Mouse (Mus musculus): Measurements from ENCODE around the gene Dspp.

Dspp gene

DNA sequence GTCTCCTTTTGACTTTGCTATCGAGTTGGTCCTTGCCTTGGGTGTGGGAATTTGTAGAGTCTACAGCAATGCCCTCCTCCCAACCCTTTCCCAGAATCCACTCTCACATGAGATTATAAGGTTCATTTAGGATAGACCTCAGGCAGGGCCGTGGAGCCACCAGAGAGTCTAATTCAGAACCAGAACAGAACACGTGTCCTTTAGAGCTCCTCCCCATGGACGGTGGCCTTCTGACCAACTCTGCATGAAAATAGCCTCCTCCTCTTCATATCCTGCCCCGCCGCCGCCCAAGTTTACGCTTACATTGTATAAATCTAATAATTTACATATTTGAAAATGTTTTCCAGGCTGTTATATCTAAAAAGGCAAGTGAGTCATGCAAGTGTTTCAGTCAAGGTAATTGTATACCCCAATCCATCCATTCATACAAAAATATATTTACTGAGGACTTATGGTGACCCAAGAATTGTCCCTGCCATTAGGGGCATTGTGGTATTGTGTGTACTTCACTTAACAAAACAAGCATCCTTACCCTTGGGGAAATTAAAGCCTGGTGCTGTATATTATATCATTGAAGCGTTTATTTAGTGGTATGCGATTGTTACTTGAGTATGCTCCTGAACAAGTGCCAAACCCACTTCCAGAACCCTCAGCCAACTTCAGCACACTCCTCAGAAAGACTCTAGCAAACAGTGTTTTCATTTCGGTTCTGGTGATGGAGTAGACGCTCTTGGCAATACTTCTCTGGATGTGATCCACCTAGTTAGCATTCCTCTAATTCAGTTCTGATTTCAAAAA lies 30.8 kb downstream of the Dspp start:
- DNase-seq, result no peak

DNA sequence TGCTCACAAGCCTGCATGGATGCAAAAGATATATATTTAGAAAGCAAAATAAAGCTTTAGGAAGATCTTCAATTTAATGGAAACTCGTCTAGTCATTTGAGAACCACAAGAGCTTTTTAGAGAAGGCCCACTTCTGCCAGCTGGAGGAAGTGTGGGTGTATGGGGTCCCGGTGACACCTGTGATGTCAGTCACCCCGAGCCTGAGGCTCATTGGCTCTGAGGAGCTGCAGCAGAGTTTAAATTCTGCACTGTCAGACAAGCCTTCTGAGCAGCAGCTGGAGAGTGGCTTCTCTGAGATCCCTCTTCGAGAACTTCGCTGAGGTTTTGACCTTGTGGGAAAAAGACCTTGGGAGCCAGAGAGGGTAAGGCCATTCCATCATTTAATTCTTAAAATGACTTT lies 31.8 kb downstream of the Dspp start, which contains the start of gene Dmp1:
TSS of gene Dmp1 (plus strand) at position 263 of the 400 bp plus-strand sequence.
- no peak for DNase-seq

DNA sequence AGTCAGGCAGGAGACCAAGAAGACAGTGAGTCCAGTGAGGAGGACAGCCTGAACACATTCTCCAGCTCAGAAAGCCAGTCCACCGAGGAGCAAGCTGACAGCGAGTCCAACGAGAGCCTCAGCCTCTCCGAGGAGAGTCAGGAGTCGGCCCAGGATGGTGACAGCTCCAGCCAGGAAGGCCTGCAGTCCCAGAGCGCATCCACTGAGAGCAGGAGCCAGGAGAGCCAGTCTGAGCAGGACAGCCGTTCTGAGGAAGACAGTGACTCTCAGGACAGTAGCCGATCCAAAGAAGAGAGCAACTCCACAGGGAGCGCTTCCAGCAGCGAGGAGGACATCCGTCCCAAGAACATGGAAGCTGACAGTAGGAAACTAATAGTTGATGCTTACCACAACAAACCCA lies 42.0 kb downstream of the Dspp start:
- DNase-seq, result no peak

DNA sequence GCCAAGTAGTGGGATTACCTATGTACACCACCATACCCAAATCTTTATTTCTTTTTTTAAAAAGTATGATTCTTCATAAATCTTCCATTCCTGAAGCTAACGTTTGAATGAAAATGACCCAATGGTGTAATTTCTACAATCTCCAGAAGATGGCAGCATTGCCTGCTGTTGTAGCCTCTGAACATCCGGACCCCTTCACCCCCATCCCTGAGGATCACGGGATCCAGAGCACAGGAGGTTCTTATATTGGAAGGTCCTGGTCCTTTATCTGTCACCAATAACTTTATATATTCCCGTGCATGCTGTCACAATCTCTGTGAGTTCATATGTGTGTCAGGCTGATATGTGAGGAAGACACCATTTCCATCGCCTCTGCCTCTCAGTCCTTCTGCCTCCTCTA lies 48.4 kb downstream of the Dspp start:
- no peak for DNase-seq

DNA sequence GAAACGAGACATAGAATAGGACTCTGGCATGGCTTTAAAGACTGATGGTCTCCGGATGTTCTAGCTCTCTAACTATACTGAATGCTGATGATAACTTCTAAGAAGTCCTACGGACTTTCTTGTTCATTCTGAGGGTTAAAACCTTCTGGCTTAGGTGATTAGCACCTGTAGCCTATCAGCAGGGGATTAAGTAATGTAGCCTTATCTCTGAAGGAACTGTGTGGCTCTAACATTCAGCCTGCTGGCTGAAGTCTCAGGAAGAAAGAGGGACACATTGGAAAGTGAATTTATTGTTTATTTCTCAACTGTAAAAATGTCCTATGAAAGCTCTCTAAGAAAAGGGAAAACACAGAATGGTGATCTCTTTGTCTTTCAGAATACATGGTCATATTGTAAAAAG lies 53.8 kb downstream of the Dspp start:
- DNase-seq, result no peak

DNA sequence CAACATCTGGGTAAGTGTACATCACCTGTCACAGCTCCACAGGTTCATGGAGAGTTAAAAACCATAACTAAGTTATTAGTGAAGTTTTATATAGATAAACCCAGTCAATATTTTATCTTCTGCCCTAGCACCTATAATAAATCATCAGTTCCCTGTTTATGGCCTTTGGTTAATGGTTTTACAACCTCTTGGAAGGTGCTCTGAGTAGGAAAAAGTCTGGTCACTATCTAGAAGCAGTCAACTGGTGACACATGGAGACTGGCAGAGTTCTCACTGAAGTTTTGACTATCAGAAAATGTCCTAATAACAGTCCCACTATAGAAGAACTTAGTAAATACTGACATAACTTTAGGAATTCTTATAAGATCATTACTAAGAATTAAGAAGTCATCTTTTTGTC lies 54.2 kb downstream of the Dspp start:
- DNase-seq, result no peak

DNA sequence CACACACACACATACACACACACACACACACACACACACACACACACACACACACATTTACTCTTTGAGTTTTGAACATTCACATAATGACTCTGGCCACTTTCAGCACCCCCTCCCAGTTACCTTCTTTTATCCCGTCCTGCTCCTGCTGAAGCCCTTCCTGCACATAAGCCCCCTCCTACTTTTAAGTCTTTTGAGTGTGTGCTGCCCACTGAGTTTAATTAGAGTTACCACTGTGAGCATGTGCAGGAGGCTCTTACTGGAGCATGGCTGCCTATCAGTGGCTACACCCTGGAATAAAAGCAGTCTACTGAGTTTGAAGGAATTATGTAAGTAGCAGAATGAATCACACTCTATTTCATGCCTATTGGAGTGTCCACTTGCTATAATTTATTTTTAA lies 58.0 kb downstream of the Dspp start:
- DNase-seq, result no peak
